Mouse (Mus musculus): Measurements from ENCODE around the gene Ipo9. TPM values are rescaled to one million over a fixed set of nuclear protein-coding genes. Genes with fewer than 3 reads are reported as not detected.

Gene Ipo9
- polyA plus RNA-seq, 1 experiment from 2014 or later = 130 TPM

Small RNAs within 50 kb of the gene (microRNA-seq; reads per million reads assigned to microRNA genes)
- gene Mir1231 = not detected

Other genes starting within 250 kb of the Ipo9 start
- 41.8 and 44.1 TPM in 2 replicates for gene Elf3, start 171.9 kb downstream of the Ipo9 start, polyA plus RNA-seq (2015; fragmentation: Nextera tagmentation; extraction: Ambion mirVana)
- gene Rnpep, start 146.4 kb downstream of the Ipo9 start, polyA plus RNA-seq (2015; fragmentation: Nextera tagmentation; extraction: Ambion mirVana) = 89.8 and 91.8 TPM in 2 replicates
- 201 and 206 TPM in 2 replicates for gene Timm17a, start 116.7 kb downstream of the Ipo9 start, polyA plus RNA-seq (2015; fragmentation: Nextera tagmentation; extraction: Ambion mirVana)
- 1.8 and 2.9 TPM in 2 replicates for gene Lmod1, start 105.7 kb downstream of the Ipo9 start, polyA plus RNA-seq (2015; fragmentation: Nextera tagmentation; extraction: Ambion mirVana)
- gene Shisa4, start 55.3 kb downstream of the Ipo9 start, polyA plus RNA-seq (2015; fragmentation: Nextera tagmentation; extraction: Ambion mirVana) = 47.1 and 50.8 TPM in 2 replicates
- gene Nav1, start 176.8 kb upstream of the Ipo9 start, polyA plus RNA-seq (2015; fragmentation: Nextera tagmentation; extraction: Ambion mirVana) = 12.2 and 16.8 TPM in 2 replicates

All from kidney, embryonic 16.5 days (tissue).